Mouse (Mus musculus) midbrain, embryonic 16.5 days (tissue): ENCODE data around the gene Gnptg. TPM values are rescaled to one million over a fixed set of nuclear protein-coding genes. Genes with fewer than 3 reads are reported as not detected.

Source experiments
- ATAC-seq: fragments of 200-750 bp; cut with Nextera tagmentation; 2 replicates; pipeline ENCODE4 v1.8.0; 2017; ENCODE audit warnings: moderate TSS enrichment
- H3K27ac ChIP-seq: fragments of 300-500 bp; sonication (generic); 2 replicates; pipeline ENCODE4 v1.5.1; 2014; ENCODE audit warnings: mild to moderate bottlenecking, low read length, mixed read lengths
- H3K27me3 ChIP-seq: fragments of 300-500 bp; sonication (generic); 2 replicates; pipeline ENCODE4 v1.6.1; 2014; ENCODE audit warnings: low read depth, low read length, mixed read lengths; ENCODE audit not compliant: control insufficient read depth, insufficient read depth
- H3K36me3 ChIP-seq: fragments of 300-500 bp; sonication (generic); 2 replicates; pipeline ENCODE4 v1.6.1; 2014; ENCODE audit warnings: mild to moderate bottlenecking, low read length, moderate library complexity, mixed read lengths; ENCODE audit not compliant: control insufficient read depth, insufficient read depth
- H3K4me1 ChIP-seq: fragments of 300-500 bp; sonication (generic); 2 replicates; pipeline ENCODE4 v1.6.1; 2014; ENCODE audit warnings: mild to moderate bottlenecking, low read length, mixed read lengths; ENCODE audit not compliant: control insufficient read depth, insufficient read depth
- H3K4me2 ChIP-seq: fragments of 300-500 bp; sonication (generic); 2 replicates; pipeline ENCODE4 v1.6.1; 2014; ENCODE audit warnings: mild to moderate bottlenecking, low read length, mixed read lengths
- H3K4me3 ChIP-seq: fragments of 300-500 bp; sonication (generic); 2 replicates; pipeline ENCODE4 v1.5.1; 2014; ENCODE audit warnings: low read depth, mild to moderate bottlenecking, low read length, moderate library complexity, mixed read lengths
- H3K9ac ChIP-seq: fragments of 300-500 bp; sonication (generic); 2 replicates; pipeline ENCODE4 v1.6.1; 2014; ENCODE audit warnings: low read depth, low read length, mixed read lengths
- H3K9me3 ChIP-seq: fragments of 300-500 bp; sonication (generic); replicated peaks from 2 replicates; pipeline ENCODE4 v1.6.1; 2014; ENCODE audit warnings: mild to moderate bottlenecking, low read length, mixed read lengths; ENCODE audit not compliant: control insufficient read depth, poor library complexity, severe bottlenecking
- WGBS: fragments of 180-500 bp; shearing (Covaris S2); extraction: QIAGEN DNeasy Blood & Tissue Kit; methylation state at CpG from one replicate; pipeline ENCODE4 v1.1.7; 2014; 5-methylcytosine and 5-hydroxymethylcytosine counted together
- polyA plus RNA-seq: library from polyadenylated mRNA; unstranded; fragments of >200 nt; fragmentation: Nextera tagmentation; extraction: Ambion mirVana; gene quantifications from 2 replicates; pipeline ENCODE4 v1.2.1, GENCODE M21; 2015

Gene Gnptg
- polyA plus RNA-seq, 1 experiment from 2014 or later: 114 TPM

- H3K4me1 ChIP-seq: peaks cover 26% of the 10 kb centered on the region
Measured at GRCm38 (mm10) chr17:25272326-25272725, 32.4 kb upstream of the Gnptg start.

GRCm38 (mm10) chr17:25270795-25271335 lies 30.9 kb upstream of the Gnptg start:
- 80% methylated on average over 2 of the region's 2 CpGs for WGBS
- no peak overlapping the region for H3K4me3 ChIP-seq

More at GRCm38 (mm10) chr17:25272326-25272725, 32.4 kb upstream of the Gnptg start:
- no peak for ATAC-seq
- H3K27me3 ChIP-seq: no peaks in the 10 kb centered on the region
- WGBS: under 1% methylated on average over 10 of the region's 10 CpGs
- peak overlapping the region; percentile 98 for H3K9ac ChIP-seq
- H3K9me3 ChIP-seq: no peaks in the 10 kb centered on the region
- peaks cover 7% of the 10 kb centered on the region; the same call in 1 of the 2 replicates for H3K36me3 ChIP-seq
- H3K27ac ChIP-seq: peak overlapping the region; percentile 100; the same call in 1 of the 2 replicates
- peak overlapping the region; percentile 96 for H3K4me2 ChIP-seq
- H3K4me3 ChIP-seq: peak overlapping the region; percentile 81

DNA sequence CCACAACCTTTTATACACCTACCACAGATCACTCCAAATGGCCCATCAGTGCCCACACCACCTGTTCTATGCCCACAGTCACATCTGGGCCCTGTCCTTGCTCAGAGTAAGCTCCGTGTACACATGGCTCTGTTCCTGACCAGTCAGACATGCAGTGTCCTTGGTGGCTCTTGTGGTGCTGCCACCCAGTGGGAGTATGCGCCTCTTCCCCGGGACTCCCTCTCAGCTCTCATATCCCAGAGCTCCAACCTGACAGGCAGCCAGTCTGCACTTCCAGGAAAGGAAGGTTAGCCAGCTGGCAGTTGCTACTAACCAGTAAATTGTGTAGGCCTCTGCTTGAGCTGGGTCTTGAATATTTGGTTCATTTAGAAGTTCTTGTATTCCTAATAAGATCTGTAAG lies 24.5 kb upstream of the Gnptg start:
- no peak overlapping the region for H3K4me3 ChIP-seq
- no peaks in the 10 kb centered on the region for H3K9me3 ChIP-seq
- no peak overlapping the region for H3K9ac ChIP-seq
- H3K27ac ChIP-seq: no peak overlapping the region
- H3K4me1 ChIP-seq: no peaks in the 10 kb centered on the region
- H3K4me2 ChIP-seq: no peak overlapping the region
- H3K27me3 ChIP-seq: no peaks in the 10 kb centered on the region
- 71% methylated on average over 3 of the region's 3 CpGs for WGBS
- ATAC-seq: no peak
- peaks cover 50% of the 10 kb centered on the region for H3K36me3 ChIP-seq

More at GRCm38 (mm10) chr17:25270795-25271335, 30.9 kb upstream of the Gnptg start:
- peaks cover 19% of the 10 kb centered on the region for H3K36me3 ChIP-seq
- no peak overlapping the region for H3K9ac ChIP-seq
- no peak for ATAC-seq
- H3K4me1 ChIP-seq: peaks cover 26% of the 10 kb centered on the region
- H3K4me2 ChIP-seq: peak overlapping the region; percentile 96; the same call in 1 of the 2 replicates
- no peaks in the 10 kb centered on the region for H3K9me3 ChIP-seq
- no peak overlapping the region for H3K27ac ChIP-seq
- no peaks in the 10 kb centered on the region for H3K27me3 ChIP-seq

GRCm38 (mm10) chr17:25257804-25258261 lies 17.9 kb upstream of the Gnptg start:
- no peak overlapping the region for H3K4me3 ChIP-seq
- H3K36me3 ChIP-seq: peaks cover 4% of the 10 kb centered on the region; the same call in 1 of the 2 replicates
- 0 out of 2 replicates have a peak overlapping the region, but pooled peaks have one; percentile 26 for H3K27ac ChIP-seq
- 51% methylated on average over 6 of the region's 6 CpGs for whole genome bisulfite sequencing
- H3K9me3 ChIP-seq: no peaks in the 10 kb centered on the region
- ATAC-seq: no peak
- no peak overlapping the region for H3K9ac ChIP-seq
- H3K27me3 ChIP-seq: no peaks in the 10 kb centered on the region
- peaks cover 42% of the 10 kb centered on the region for H3K4me1 ChIP-seq
- no peak overlapping the region for H3K4me2 ChIP-seq

- H3K27me3 ChIP-seq: no peaks in the 10 kb centered on the region
- peak; percentile 2; the same call in 1 of the 2 replicates for ATAC-seq
- no peaks in the 10 kb centered on the region for H3K9me3 ChIP-seq
- peak within 1 kb of the TSS; percentile 39 for H3K4me3 ChIP-seq
- no peaks in the 10 kb centered on the region for H3K36me3 ChIP-seq
- 3% methylated on average over 35 of the region's 35 CpGs for WGBS
- peak within 1 kb of the TSS; percentile 67 for H3K4me2 ChIP-seq
- H3K4me1 ChIP-seq: peaks cover 52% of the 10 kb centered on the region
- H3K27ac ChIP-seq: no peak within 1 kb of the TSS
- H3K9ac ChIP-seq: peak within 1 kb of the TSS; percentile 53
Measured at GRCm38 (mm10) chr17:25256140-25256754, 16.3 kb upstream of the Gnptg start, which contains the start of gene Baiap3. Gene Baiap3, minus strand, starts transcription at chr17:25256364.

- H3K4me2 ChIP-seq: peak overlapping the region; percentile 67; the same call in 1 of the 2 replicates
- no peaks in the 10 kb centered on the region for H3K36me3 ChIP-seq
- ATAC-seq: no peak
- 62% methylated on average over 2 of the region's 2 CpGs for WGBS
- H3K9ac ChIP-seq: no peak overlapping the region; the same call in 1 of the 2 replicates
- no peak overlapping the region for H3K27ac ChIP-seq
- no peaks in the 10 kb centered on the region for H3K27me3 ChIP-seq
- no peak overlapping the region for H3K4me3 ChIP-seq
- peaks cover 52% of the 10 kb centered on the region for H3K4me1 ChIP-seq
- H3K9me3 ChIP-seq: no peaks in the 10 kb centered on the region
Measured at GRCm38 (mm10) chr17:25255110-25255509, 15.2 kb upstream of the Gnptg start.

DNA sequence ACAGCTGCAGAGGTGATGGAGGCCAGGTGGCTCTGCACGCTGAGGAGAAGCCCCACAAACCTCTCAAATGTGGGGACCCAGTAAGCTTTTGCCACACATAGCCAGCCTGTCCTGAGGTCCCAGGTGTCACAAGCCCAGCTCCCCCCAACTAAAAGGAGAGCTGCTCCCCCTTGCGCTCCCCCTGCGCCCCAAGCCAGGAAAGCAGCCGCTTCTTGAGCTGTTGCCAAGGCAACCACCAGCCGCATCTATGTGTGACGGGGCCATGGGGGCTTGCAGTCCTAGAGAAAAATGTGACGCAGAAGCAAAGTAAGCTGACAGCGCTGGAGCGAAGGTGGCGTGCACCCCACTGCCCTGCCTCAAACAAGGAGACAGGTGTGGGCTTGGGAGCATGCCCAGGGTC lies 13.8 kb upstream of the Gnptg start:
- H3K9ac ChIP-seq: peak overlapping the region; percentile 55
- WGBS: 4% methylated on average over 10 of the region's 10 CpGs
- H3K9me3 ChIP-seq: no peaks in the 10 kb centered on the region

GRCm38 (mm10) chr17:25252643-25253042 lies 12.7 kb upstream of the Gnptg start:
- Histone ChIP-seq H3K9me3 (no peaks in the 10 kb centered on the region), H3K4me1 (peaks cover 47% of the 10 kb centered on the region), H3K4me3 (no peak overlapping the region), H3K4me2 (peak overlapping the region; percentile 50), H3K36me3 (no peaks in the 10 kb centered on the region), H3K27ac (peak overlapping the region; percentile 88), H3K9ac (peak overlapping the region; percentile 10; the same call in 1 of the 2 replicates), H3K27me3 (no peaks in the 10 kb centered on the region)
- WGBS: 7% methylated on average over 3 of the region's 3 CpGs
- ATAC-seq: peak; percentile 85

More for the DNA sequence above, 13.8 kb upstream of the Gnptg start:
- ATAC-seq: peak; percentile 23
- Histone ChIP-seq H3K4me2 (peak overlapping the region; percentile 50), H3K27ac (peak overlapping the region; percentile 88), H3K4me1 (peaks cover 52% of the 10 kb centered on the region), H3K36me3 (no peaks in the 10 kb centered on the region), H3K4me3 (peak overlapping the region; percentile 14), H3K27me3 (no peaks in the 10 kb centered on the region)
